Mouse (Mus musculus): ENCODE data around the gene Toe1.
"Not testable (repeated sequence)": the region's sequence is repeated elsewhere in the genome, so short reads cannot be mapped to it uniquely, and the experiment has no call there.

Gene Toe1

DNA sequence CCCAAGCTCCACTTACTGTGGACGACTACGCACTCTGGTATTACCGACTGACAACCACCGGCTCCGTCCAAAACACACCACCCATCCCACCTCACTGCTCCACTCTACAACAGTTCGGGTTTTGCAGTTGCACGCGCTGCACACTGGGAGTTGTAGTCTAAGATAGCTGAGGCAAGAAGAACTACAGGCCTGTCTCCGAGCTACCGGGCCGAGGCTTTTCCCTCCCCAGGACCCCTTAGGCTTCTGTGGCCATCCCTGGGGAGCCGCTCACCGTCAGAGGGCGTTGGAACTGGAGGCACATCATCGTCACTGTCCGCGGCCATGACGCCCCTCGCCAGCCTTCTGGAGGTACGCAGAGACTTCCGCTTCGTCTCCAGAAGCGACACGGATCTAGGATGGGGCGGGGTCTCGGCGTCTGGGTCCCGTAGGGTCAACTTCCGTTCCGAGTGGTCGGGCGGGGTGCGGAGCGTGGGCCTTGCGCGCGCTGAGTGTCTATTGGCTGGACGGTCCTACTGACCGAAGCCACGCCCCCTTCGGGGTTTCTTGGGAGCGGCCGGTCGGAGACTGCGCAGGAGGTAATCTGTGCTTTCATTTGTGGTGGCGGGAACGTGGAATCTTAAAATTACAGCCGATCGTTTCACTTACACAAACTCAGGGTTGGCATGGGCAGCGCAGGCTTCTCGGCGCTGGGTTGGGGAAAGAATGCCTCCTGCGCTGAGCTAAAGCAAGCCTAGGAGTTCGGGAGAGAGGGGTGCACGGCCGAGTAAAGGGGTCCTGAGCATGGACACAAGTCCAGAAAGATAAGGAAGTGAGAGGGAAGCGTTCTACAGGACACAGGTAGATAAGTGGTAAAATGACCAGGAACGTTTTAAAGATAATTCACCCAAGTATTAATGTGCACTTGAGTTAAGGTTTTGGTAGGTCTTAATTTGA is at the start of gene Toe1, which contains the start of gene Mutyh:
Toe1 (minus strand) TSS at position 444 of the 933 bp plus-strand sequence.
Mutyh (plus strand) TSS at position 527 of the 933 bp plus-strand sequence.
- DNase-seq (ENCODE audit: inconsistent ontology term) = peak; percentile 99

DNA sequence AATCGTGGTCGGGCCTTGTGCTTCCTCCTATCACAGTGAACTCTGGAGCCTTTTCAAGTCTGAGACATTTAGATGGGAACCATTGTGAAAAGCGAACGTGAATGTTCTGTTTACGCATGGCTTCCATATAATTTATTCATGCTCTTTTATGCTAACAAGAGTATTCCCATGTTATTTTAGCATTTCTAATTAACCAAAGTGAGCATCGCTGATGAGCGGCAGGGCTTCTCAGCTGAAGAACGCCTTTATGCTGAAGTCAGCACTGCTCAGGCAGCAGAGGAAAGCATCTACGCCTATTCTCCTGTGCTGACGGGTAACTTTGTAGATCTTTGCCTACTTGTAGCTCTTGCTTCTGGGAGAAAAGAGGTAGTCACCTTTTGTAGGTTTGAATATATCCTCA is 49.8 kb upstream of the Toe1 start:
- no peak for DNase-seq (ENCODE audit: inconsistent ontology term)

DNA sequence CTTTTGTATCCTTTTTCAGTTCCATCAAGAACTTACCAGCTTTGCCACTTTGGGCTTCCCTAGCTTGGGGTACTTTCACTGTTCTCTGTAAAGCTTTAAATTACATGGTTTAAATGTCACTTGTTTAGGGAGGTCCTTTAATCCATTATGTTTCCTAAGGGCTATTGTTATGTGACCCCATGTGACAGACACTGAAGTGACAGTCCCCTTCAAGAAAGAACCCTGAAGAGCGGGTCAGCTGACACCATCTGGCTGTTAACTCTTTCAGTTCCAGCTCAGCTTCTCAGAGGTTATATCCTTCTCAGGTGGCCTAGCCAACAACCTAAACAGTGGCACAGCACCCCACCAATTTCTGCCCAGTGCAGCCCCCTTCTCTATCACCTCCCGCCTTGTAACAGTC is 46.8 kb upstream of the Toe1 start:
- no peak for DNase-seq (ENCODE audit: inconsistent ontology term)

DNA sequence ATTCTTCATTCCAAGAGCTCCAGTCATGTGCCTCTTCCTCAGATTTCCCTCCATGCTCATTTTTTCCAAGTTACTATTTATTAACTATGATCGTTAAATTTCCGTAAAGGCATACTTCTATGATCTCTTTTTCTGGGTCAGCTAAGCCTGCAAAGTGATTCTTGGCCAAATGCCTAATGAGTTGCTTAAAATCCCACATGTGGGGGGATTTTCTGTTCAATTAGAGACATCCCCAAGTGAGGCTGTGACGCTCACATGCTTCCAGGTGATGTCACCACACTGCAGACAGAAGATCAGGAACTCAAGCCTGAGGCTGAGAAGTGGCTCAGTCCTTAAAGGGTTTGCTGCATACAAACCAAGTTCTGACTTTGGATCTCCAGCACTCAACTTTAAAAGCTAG is 42.5 kb upstream of the Toe1 start:
- DNase-seq (ENCODE audit: inconsistent ontology term) = peak; percentile 14

DNA sequence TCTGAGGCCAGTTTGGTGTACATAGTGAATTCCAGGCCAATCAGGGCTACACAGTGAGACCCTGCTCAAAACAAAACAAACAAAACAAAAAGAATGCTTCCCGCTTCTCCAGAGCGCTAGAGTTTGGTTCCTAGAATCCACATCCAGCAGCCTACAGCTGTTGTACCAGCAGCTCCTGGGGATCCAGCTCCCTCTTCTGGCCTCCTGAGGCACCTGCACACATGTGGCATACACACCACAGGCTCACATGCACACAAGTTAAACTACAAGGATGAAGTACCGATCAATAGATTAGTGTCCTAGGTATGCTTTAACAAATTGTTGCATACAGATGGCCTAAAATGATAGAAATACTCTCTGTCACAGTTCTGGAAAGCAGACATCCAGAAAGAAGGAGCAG is 36.9 kb upstream of the Toe1 start:
- DNase-seq (ENCODE audit: inconsistent ontology term) = no peak

DNA sequence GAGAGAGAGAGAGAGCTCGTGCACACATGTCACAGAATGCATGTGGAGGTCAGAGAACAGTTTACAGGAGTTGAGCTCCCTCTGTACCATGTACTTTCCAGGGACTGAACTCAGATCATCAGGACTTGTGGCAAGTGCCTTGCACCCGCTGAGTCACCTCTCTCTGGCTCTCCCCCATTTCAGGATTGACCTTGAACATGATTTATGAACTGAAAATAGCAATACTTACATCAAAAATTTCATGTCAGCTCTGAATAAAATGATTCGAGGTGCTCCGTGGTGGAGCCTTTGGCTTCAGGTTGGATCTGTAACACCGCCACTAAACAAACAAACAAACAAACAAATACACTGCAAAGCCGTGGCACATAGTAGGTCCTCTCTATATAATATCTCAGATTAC is 33.4 kb upstream of the Toe1 start:
- DNase-seq (ENCODE audit: inconsistent ontology term) = no peak

DNA sequence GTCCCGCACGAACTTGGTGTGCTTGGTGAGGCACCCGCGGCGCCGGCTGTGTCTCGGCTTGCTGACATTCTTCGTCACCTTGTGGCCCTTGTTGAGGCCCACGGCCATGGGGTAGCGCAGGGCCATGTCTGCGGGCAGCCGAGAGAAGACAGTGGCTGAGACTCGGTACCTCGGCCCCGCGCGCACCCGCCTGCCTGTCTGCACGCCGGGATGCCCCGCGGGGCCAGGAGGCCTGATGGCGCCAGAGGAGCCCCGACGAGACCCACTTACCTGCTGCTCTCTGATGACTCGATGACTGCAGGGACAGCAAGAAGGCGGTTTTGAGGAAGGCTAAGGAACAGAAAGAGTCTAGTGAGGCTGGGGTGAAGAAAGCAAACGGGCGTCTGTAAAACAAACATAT is 32.7 kb upstream of the Toe1 start:
- DNase-seq (ENCODE audit: inconsistent ontology term) = not testable (repeated sequence)

DNA sequence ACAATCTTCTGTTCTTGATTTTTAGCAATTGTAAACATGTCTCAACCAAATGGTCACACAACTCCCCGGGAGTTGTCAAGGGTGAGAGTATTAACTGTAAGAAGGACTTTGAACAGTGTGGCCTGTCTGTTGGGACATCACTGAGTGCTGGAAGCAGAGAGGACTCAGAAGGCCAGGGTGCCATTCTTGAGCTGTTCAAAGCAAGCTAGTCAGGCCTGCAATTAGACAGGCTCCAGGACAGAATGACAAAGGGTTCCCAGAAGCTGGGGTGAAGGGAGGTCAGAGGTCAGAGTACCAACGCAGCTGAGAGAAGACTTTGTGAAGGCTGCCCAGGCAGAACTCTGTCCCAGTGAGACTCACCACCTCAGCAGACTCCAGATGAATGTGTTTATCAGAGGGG is 31.6 kb upstream of the Toe1 start:
- DNase-seq (ENCODE audit: inconsistent ontology term) = no peak

DNA sequence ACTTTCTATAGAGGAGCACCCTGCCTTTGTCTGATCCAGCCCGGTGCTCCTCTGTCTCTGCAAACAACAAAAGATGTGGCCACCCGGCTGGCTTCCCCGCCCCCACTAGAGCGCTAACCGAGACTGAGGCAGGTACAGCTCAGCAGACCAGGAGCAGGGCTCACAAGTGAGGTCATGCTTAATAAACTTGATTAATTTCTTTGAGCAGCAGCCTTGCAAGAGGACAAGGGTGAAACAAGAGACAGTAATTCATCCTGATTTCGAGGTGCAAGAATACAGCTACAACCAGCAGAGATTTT is 22.6 kb upstream of the Toe1 start:
- no peak for DNase-seq (ENCODE audit: inconsistent ontology term)

DNA sequence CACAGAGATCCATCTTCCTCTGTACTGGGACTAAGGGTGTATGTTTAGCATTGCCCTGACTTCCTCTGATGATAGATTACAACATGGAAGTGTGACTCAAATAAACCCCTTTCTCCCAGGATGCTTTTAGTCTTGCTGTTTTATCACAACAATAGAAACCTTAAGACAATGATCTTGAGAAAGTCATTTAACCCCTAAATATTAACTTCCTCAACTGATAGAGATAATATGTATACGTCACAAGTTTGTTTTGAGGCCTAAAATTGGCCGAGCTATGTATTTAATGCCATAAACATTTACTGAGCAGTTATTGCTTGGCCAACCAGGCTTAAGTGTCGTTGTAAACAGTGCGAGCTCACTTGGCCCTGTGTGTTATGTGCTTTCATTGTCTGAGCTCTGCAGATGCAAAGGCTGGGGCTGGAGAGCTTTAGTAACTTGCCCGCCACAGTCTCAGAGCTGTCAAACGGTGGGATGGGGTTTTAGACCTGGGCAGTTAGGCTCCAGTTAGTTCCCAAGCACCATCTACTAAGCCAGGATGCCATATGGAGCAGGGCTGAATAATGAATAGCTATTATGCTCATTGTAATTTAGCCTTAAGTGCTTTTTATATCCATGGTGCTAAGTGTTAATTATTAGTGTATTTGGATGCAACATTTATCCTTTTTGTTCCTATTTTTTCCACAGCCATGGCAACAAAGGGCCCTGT is 22.1 kb upstream of the Toe1 start:
- no peak for DNase-seq (ENCODE audit: inconsistent ontology term)

DNA sequence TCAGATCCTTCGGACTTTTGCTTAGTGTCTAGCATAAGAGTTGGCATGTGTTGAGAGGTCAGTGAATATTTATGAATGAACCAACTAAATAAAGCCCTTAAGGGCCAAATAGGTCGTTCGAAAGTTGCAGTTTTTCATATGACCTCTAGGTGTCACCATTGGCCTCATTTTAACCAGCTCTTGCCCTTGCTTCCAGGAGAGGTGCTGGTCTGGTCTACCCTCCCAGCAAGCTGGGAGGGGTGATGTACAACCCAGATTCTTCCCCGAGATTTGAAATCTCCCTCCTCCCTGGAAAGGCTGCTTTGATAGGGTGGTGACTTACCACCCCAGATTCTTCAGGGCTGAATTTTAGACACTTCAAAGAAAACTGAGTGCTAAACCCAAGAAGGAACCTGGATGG is 20.4 kb upstream of the Toe1 start:
- DNase-seq (ENCODE audit: inconsistent ontology term) = peak; percentile 66

DNA sequence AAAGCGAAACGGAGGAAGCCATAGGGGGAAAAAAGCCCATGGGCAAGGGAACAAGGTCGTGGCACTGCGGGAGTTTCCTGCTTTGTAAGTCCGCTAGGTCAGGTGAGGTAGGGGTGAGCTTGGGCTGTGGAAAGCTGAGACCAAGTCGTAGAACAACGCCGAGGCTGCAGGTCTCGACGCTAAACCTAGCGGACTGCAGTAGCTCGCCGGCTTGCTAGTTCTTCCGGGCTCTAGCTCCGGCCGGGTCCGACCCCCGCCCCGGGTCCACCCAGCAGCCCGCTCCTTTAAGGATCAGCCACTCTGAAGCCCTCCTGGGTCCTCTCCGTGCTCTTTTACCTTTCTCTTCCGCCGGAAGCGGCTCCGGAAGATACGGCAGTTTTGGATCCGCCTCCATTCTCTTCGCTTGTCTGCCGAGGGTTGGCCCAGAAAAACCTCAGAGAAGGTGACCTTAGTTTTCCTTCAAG is 17.1 kb upstream of the Toe1 start:
- DNase-seq (ENCODE audit: inconsistent ontology term) = peak; percentile 49

DNA sequence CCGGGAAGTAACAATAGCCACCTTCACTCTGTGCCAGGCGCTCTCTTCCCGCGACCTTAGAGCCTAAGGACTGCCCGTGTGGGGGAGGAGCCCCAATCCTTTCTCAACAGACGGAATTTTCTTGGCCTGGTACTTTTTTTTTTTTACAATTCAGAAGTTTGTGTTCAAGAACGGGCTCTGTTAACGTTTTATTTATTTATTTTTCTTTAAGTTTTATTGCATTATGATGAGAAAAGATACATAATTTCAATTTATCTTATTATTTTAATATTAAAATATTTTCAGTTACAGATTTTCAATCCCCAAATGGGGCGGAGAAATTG is 14.2 kb upstream of the Toe1 start, which contains the start of gene Hpdl:
Hpdl (minus strand) TSS at position 14 of the 323 bp plus-strand sequence.
- DNase-seq (ENCODE audit: inconsistent ontology term) = peak; percentile 83

DNA sequence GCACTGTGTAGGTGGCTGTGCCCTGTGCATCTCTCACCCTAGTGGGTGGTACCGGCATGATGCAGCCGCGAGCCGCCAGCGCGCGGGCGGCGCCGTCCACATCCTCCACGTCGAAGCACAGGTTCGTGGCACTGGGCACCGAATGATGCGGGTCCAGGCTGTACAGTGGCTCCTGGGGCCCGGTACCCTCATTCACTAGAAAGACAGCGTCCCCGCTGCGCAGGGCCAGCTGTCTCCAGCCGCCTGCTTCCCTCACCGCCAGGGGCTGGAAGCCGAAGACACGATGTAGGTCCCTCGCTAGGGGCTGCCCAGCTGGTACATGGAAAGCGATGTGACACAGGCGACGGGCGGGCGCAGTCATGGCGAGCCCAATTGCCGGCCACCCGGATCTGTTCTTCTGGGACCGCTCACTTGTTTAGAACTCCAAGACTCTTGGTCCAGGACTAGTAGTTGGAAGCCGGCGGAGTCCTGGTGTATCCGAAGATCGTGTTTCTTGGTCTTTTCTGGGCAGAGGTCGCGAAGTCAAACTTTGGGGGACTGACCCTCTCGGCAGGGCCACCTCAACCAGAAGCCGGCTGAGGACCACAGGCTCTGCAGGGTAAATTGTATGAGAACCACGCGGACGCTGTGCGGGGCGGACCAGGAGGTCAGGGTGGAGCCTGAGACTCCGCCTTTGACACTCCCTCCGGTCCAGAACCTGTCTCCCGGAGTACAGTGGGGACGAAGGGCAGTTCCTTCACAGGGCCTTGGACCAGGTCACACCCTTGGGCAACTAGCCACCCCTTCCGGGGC is 13.7 kb upstream of the Toe1 start:
- no peak for DNase-seq (ENCODE audit: inconsistent ontology term)

DNA sequence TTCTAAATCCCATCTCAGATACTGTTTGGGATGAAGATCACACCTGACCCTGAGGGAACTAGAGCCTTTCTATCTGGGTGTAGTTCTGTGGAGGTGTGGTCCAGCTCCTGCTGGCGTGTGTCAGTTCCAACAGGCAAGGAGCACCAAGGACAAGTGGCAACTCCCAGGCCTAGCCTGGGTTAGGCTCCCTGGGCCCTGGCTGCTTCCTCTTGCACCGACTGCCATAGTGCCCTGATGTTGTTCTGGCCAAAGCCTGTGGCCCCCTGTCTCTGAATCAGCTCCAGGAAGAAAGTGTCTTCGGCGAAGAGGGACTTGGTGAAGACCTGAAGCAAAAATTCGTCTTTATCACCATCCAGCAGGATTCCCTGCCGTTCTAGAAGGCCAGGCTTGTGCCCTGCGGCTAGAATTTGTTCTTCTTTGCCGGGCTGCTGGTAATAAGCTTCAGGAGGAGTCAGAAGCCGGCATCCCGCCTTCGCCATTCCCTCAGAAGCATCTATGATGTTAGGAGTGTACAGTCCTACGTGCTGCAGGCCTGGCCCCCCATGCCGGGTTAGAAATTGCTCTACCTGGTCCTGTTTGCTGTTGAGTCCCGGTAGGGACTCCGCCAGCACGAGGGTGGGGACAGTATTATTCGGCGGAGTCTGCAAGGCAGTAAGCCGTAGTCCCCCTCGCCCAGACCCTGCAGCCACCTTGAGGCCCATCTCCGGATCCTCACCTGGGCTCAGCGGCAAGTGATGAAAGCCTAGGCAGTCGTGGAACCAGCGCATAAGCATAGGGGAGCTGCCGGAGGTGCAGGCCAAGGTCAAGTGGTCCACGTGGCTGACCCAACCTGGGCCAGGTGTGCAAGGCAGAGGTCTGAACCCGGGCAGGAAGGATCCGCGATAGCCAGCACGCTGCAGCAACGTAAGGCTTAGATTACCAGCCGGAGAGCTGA is 12.8 kb upstream of the Toe1 start:
- no peak for DNase-seq (ENCODE audit: inconsistent ontology term)

DNA sequence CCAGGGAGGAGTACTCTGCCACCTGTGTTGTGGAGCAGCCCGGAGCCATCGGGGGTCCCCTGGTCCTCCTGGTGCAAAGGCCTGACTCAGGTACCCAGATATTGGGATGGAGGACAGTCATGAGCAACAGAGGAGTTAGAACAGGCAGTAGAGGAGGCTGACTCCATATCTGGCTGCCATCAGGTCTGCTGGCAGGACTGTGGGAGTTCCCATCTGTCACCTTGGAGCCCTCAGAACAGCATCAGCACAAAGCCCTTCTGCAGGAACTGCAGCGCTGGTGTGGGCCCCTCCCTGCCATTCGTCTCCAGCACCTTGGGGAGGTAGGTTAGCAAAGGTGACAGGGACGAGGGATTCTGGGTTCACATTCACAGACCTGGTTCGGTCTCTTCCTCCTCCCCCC is 10.0 kb upstream of the Toe1 start:
- no peak for DNase-seq (ENCODE audit: inconsistent ontology term)

DNA sequence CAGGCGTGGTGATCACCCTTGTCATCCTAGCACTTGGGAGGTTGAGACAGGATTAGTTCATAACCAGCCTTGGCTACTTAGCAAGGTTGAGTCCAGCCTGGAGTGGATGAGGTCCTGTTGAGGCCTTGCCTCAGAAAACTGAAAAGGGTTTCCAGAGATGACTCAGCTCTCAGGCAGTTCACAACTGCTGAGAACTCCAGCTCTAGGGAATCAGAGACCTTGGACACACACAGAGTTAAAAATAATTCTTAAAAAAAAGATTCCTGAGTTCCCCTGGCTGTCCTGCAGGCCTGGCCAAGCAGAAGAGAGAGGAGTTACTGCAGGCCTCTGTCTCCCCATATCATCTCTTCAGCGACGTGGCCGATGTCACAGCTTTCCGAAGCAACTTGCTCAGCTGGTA is 7.8 kb upstream of the Toe1 start:
- DNase-seq (ENCODE audit: inconsistent ontology term) = no peak

DNA sequence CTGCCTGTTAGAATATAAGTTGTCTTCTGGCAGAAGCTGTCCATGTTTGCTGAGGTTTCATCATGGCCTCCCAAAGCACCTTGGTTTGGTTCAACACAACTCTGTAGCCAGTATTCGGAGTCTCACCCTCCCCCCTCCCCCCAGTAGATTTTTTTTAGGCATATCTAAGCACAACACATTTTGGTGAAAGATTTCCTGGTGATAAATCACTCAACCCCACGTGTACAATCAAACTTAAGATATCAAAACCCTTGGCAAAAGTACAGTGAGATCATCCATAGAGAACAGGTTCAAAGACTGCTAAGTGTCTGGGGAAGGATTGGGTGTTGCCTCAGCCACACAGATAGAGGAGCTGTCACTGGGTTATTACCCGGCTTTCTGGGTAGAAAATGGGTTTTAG is 3.6 kb upstream of the Toe1 start:
- no peak for DNase-seq (ENCODE audit: inconsistent ontology term)

DNA sequence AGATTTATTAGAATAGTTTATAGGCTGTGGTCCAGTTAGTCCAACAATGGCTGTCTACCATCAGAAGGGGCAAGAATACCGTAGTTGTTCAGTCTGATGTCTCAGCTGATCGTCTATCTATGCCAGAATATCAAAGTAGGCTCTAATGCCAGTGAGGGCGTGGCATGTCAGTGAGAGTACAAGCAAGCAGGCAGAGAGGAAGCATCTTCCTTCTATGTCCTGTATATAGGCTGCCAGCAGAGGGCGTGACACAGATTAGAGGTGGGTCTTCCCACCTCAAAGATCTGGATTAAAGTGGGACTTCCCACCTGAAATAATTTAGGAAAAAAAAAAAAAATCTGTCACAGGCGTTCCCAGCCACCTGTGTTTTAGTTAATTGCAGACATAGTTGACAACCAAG is 7.5 kb downstream of the Toe1 start:
- no peak for DNase-seq (ENCODE audit: inconsistent ontology term)

DNA sequence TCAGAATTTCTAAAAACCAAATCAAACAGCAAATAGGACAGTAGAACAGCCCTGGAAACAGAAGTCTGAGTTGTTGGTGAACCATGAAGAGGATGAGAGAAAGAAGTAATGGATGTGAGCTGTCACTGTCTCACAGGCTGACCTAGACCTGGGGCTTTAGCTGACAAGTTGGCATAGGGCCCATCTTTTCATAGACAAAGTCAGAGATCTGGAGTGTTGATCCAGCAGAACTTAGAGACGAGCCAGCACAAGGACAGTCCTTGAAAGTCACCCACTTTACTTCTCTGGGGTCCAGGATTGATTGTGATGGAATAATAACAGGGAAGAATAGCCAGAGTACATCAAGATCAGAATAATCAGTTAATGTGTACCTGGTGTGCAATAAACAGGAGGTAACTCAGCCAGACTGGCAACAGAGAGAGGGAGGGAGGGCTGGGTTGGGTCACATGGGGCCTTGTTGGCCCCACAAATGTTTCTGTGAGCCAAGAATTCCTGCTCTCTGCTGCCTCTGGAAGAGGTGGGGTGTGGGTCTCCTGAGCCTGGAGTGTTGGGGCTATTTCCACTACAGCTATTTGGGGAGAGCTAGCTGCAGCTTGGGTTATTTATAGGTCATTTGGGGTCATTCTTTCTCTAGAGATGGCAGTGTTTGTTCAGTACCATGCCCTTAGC is 10.9 kb downstream of the Toe1 start:
- DNase-seq (ENCODE audit: inconsistent ontology term) = peak; percentile 33

DNA sequence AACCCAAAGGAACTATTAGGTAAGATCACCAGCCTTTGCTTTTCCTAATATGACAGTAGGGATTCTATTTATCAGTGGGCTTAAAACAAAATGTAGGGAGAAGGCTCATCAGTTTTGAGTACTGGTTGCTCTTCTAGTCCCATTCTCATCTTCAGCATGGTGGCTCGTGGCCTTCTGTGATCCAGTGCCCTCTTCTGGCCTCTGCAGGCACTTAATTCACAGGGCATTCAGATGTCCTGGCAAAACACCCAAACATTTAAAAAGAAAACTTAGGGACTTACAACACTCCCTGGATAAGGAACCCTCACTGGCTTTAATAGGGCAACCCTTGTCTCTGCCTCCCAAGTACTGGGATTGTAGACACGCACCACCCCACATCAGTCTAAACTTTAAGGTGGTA is 13.2 kb downstream of the Toe1 start:
- no peak for DNase-seq (ENCODE audit: inconsistent ontology term)
